Mouse (Mus musculus) effector memory CD4-positive, alpha-beta T cell, adult 7 months (primary cell): ENCODE results near the gene Gm9789. TPM values are rescaled to one million over a fixed set of nuclear protein-coding genes. Genes with fewer than 3 reads are reported as not detected.

Source experiments
- polyA plus RNA-seq: library from polyadenylated mRNA; unstranded; fragments of 100-300 nt; shearing (Covaris generic); gene quantifications from one replicate; pipeline ENCODE4 v1.2.1, GENCODE M21; 2017

Gm9789 gene
- polyA plus RNA-seq = not detected

DNA sequence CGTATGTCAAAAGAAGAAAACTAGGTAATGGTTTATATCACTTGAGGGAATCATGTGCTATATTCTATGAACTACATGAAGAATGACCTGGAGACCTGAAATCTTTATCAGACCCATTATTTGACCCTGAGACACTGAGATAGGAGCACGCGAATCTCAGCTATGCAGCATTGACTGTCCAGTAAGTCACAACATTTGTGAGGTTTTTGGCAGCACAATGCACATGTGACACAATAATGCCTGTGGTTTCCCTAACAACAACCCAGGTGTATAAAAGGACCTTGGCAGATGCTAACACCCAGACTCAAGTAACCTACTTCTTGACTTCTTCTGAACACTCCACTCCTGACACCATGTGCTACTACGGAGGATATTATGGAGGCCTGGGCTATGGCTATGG is at the start of gene Gm9789:
TSS of gene Gm9789 (plus strand) at position 301 of the 400 bp plus-strand sequence.

DNA sequence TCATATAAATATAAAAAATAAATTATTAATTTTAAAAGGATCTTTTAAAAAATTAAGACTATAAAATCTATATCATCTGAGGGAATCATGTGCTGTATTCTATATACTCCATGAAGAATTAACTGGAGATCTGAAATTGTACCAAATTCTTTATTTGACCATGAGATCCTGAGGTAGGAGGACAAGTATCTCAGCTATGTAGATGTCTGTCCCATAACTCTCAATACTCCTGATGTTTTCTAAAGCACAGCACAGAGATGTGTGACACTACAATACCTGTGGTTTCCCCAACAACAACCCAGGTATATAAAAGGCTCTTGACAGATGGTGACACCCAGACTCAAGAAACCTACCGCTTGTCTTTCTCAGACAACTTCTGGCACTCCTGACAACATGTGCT is 17.2 kb upstream of the Gm9789 start, which contains the start of gene Gm6358:
TSS of gene Gm6358 (plus strand) at position 301 of the 400 bp plus-strand sequence.

DNA sequence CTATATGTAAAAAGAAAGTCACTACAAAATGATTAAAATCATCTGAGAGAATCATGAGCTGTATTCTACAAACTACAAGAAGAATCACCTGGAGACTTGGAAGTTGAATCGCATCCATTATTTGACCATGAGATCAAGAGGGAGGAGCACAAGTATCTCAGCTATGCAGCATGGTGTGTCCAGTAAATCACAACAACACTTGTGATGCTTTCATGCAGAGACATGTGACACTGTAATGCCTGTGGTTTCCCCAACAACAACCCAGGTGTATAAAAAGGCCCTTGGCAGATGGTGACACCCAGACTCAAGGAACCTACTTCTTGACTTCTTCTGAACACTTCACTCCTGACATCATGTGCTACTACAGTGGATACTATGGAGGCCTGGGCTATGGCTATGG is 7.0 kb upstream of the Gm9789 start, which contains the start of gene Gm10061:
TSS of gene Gm10061 (plus strand) at position 301 of the 400 bp plus-strand sequence.

DNA sequence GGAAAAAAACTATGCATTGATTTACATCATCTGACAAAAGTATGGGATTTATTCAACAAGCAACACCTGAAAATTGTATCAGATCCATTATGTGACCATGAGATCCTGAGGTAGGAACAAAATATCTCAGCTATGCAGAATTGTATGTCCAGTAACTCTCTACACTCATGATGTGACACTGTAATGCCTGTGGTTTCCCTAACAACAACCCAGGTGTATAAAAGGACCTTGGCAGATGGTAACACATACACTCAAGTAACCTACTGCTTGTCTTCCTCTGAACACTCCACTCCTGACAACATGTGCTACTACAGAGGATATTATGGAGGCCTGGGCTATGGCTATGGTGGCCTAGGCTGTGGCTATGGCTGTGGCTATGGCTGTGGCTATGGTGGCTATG is 11.4 kb downstream of the Gm9789 start, which contains the start of gene Gm7735:
TSS of gene Gm7735 (plus strand) at position 301 of the 400 bp plus-strand sequence.

DNA sequence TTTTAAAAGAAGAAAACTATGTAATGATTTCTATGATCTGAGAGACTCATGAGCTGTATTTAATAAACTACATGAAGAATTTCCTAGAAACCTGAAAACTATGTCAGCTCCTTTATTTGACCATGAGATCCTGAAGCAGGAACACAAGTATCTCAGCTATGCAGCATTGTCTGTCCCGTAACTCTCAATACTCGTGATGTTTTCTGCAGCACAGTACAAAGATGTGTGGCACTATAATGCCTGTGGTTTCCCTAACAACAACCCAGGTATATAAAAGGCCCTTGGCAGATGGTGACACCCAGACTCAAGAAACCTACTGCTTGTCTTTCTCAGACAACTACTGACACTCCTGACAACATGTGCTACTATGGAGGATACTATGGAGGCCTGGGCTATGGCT is 16.7 kb downstream of the Gm9789 start, which contains the start of gene 1110057P08Rik:
TSS of gene 1110057P08Rik (plus strand) at position 301 of the 400 bp plus-strand sequence.

DNA sequence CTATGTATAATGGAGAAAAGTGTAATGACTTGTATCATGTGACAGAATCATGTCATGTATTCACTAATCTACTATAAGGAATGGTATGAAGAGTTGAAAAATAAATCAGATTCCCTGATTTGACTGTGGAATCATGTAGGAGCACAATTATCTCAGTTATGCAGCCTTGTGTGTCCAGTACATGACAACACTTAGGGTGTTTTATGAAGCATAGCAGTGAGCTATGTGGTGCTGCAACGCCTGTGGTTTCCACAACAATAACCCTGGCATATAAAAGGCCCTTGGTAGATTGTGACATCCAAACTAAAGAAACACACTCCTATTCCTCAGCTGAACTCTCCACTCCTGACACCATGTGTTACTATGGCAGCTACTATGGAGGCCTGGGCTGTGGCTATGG is 47.8 kb downstream of the Gm9789 start, which contains the start of gene Krtap20-2:
TSS of gene Krtap20-2 (plus strand) at position 301 of the 400 bp plus-strand sequence.

Other genes with a start within 250 kb of the Gm9789 start
- gene Krtap19-9b, start 225.7 kb upstream of the Gm9789 start, polyA plus RNA-seq = not detected
- gene Krtap16-3, start 195.1 kb upstream of the Gm9789 start, polyA plus RNA-seq = not detected
- not detected for gene Krtap22-2, start 147.2 kb upstream of the Gm9789 start, polyA plus RNA-seq
- gene Gm10229, start 142.7 kb upstream of the Gm9789 start, polyA plus RNA-seq = not detected
- gene Krtap6-1, start 126.3 kb upstream of the Gm9789 start, polyA plus RNA-seq = not detected
- not detected for gene Gm10228, start 116.5 kb upstream of the Gm9789 start, polyA plus RNA-seq
- not detected for gene Krtap6-5, start 110.1 kb upstream of the Gm9789 start, polyA plus RNA-seq
- gene 1110025L11Rik, start 94.0 kb upstream of the Gm9789 start, polyA plus RNA-seq = not detected
- gene Krtap6-3, start 73.9 kb upstream of the Gm9789 start, polyA plus RNA-seq = not detected
- gene Gm6358, start 17.1 kb upstream of the Gm9789 start, polyA plus RNA-seq = not detected
- gene Gm10061, start 6.9 kb upstream of the Gm9789 start, polyA plus RNA-seq = not detected
- gene Gm7735, start 11.5 kb downstream of the Gm9789 start, polyA plus RNA-seq = not detected
- not detected for gene 1110057P08Rik, start 16.8 kb downstream of the Gm9789 start, polyA plus RNA-seq
- gene Krtap20-2, start 47.9 kb downstream of the Gm9789 start, polyA plus RNA-seq = not detected
- gene Krtap21-1, start 245.9 kb downstream of the Gm9789 start, polyA plus RNA-seq = not detected